Mouse (Mus musculus) right cerebral cortex, adult 18-20 months (tissue): ENCODE measurements at regions not wholly inside any gene's neighbourhood (a gene's known extent, or its start where the extent isn't known, plus 50 kb on each side); places are given as distances from the start of the nearest gene placed in this dataset.

Experiments used
- DNase-seq: peaks from one replicate; pipeline ENCODE4 v3.0.0; 2022; ENCODE audit warnings: mixed read lengths

- DNase-seq: no peak
These were observed 299.5 kb downstream of the Icos start for GRCm38 (mm10) chr1:61277170-61277710.

- no peak for DNase-seq
These were observed 310.5 kb downstream of the Icos start for GRCm38 (mm10) chr1:61288185-61288584.

GRCm38 (mm10) chr1:61288946-61289345, 311.2 kb downstream of the Icos start:
- no peak for DNase-seq

- no peak for DNase-seq
These were observed 311.8 kb downstream of the Icos start for GRCm38 (mm10) chr1:61289552-61289951.

GRCm38 (mm10) chr1:61293106-61293505, 315.4 kb downstream of the Icos start:
- DNase-seq: no peak

- DNase-seq: no peak
These were observed 317.5 kb downstream of the Icos start for GRCm38 (mm10) chr1:61295219-61295618.

- DNase-seq: no peak
These were observed 319.1 kb downstream of the Icos start for GRCm38 (mm10) chr1:61296831-61297230.

- no peak for DNase-seq
These were observed 319.6 kb downstream of the Icos start for GRCm38 (mm10) chr1:61297361-61297760.

GRCm38 (mm10) chr1:61298064-61298463, 320.3 kb downstream of the Icos start:
- peak; percentile 23 for DNase-seq

- no peak for DNase-seq
These were observed 321.1 kb downstream of the Icos start for GRCm38 (mm10) chr1:61298779-61299178.

- no peak for DNase-seq
These were observed 322.8 kb downstream of the Icos start for GRCm38 (mm10) chr1:61300491-61300890.

GRCm38 (mm10) chr1:61301041-61302030, 323.6 kb downstream of the Icos start:
- no peak for DNase-seq

- DNase-seq: no peak
These were observed 324.9 kb downstream of the Icos start for GRCm38 (mm10) chr1:61302570-61303071.

GRCm38 (mm10) chr1:61306296-61306695, 328.6 kb downstream of the Icos start:
- no peak for DNase-seq

GRCm38 (mm10) chr1:61309563-61309962, 329.1 kb upstream of the Pard3b start:
- DNase-seq: no peak

GRCm38 (mm10) chr1:61310063-61310760, 328.4 kb upstream of the Pard3b start:
- no peak for DNase-seq

- DNase-seq: no peak
These were observed 327.9 kb upstream of the Pard3b start for GRCm38 (mm10) chr1:61310761-61311090.

- no peak for DNase-seq
These were observed 325.4 kb upstream of the Pard3b start for GRCm38 (mm10) chr1:61313196-61313595.

- no peak for DNase-seq
These were observed 322.4 kb upstream of the Pard3b start for GRCm38 (mm10) chr1:61316261-61316660.

- DNase-seq: no peak
These were observed 321.9 kb upstream of the Pard3b start for GRCm38 (mm10) chr1:61316736-61317135.

- DNase-seq: no peak
These were observed 320.6 kb upstream of the Pard3b start for GRCm38 (mm10) chr1:61318042-61318441.

- DNase-seq: peak; percentile 20
These were observed 317.0 kb upstream of the Pard3b start for GRCm38 (mm10) chr1:61321513-61322145.

GRCm38 (mm10) chr1:61331456-61331855, 307.2 kb upstream of the Pard3b start:
- DNase-seq: no peak
